Mouse (Mus musculus) liver, postnatal 0 days (tissue): ENCODE measurements around the gene Snx29.

Experiments used
- CTCF ChIP-seq: sonication (generic); IDR thresholded peaks from 2 replicates; pipeline ENCODE4 v1.5.1; 2016; ENCODE audit warnings: antibody characterized with exemption, low read depth
- EP300 ChIP-seq: IDR thresholded peaks from 2 replicates; pipeline ENCODE4 v1.6.1; 2016; ENCODE audit warnings: antibody characterized with exemption, low read depth, mild to moderate bottlenecking

DNA sequence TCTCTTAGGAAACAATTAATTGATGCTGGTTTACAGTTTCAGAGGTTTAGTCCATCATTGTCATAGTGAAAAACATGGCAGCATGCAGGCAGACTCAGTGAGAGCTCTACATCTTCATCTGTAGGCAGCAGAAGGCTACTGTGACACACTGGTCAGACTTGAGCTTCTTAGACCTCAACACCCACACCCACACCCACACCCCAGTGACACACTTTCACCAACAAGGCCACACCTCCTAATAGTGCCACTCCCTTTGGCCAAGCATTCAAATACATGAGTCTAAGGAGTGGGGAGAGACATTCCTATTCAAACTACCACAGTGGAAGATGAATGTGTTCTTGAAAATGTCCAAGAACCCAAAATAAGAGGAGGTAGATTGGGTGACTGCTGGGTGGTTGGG is 460.6 kb downstream of the Snx29 start:
- TF ChIP-seq EP300 (no peak), CTCF (no peak)
